Mouse (Mus musculus): ENCODE measurements at regions not wholly inside any gene's neighbourhood (a gene's known extent, or its start where the extent isn't known, plus 50 kb on each side); places are given as distances from the start of the nearest gene placed in this dataset.

DNA sequence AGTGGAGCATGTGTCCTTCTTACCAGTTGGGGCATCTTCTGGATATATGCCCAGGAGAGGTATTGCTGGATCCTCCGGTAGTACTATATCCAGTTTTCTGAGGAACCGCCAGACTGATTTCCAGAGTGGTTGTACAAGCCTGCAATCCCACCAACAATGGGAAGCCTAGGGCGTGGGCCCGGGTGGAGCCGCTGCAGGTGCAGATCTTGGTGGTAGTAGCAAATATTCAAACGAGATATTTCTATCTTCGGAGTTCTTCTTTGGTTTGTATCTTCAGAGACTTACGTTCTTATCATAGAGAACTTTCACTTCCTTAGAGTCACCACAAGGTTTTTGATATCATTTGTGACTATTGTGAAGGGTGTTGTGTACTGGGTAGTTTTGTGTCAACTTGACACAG, 60.2 kb upstream of the Btbd35f28 start:
- in situ Hi-C loops (cut with MboI, MseI): loop anchor here (5.0 to 25.0 kb wide), 2 partner anchors 349 to 761 kb away; no protein-coding TSS in a partner anchor

Data from regulatory T cell (primary cell).